Mouse (Mus musculus): Measurements from ENCODE around the gene Htr2c. TPM values are rescaled to one million over a fixed set of nuclear protein-coding genes. Genes with fewer than 3 reads are reported as not detected.

Gene Htr2c
- total RNA-seq (2014; rRNA removed): 23.5 and 26.0 TPM in 2 replicates
- polyA plus RNA-seq (2015; fragmentation: Nextera tagmentation; extraction: Ambion mirVana): 12.6 and 12.9 TPM in 2 replicates

DNA sequence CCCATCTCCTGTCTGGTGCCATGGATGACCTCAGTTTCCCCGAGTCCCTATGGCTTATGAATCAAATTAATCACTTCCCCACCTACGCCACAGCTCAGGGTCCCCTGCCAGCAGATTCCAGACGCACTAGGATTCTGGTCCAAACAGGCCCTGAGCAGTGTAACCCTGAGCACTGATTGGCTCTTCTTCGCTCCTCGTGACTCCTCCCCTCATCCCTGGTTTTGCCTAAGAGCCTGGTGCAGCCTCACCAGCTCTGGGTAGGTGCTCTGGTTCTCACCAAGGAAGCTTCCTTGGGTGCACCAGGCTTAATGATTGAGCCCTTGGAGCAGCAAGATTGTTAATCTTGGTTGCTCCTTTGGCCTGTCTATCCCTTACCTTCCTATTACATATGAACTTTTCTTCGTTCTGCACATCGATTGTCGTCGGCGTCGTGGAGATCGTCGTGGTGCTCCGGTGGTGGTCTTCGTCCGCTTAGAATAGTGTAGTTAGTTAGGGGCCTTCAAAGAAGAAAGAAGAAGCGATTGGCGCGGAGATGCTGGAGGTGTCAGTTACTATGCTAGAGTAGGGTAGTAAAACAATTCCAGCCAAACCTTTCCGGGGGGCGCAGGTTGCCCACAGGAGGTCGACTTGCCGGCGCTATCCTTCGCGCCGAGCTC is at the start of gene Htr2c:
Htr2c (plus strand) TSS at position 256 of the 656 bp plus-strand sequence.
- H3K4me2 ChIP-seq (ENCODE audit: low read depth, low read length, poor library complexity, severe bottlenecking): peak within 1 kb of the TSS; percentile 57
- peak within 1 kb of the TSS; percentile 46; the same call in 1 of the 2 replicates for H3K9ac ChIP-seq (replicated peaks; ENCODE audit: low read length, poor library complexity, severe bottlenecking)
- TF ChIP-seq CTCF (IDR thresholded peaks at IDR 0.05): no peak
- H3K27ac ChIP-seq (ENCODE audit: low read depth, low read length): 0 out of 2 replicates have a peak within 1 kb of the TSS, but pooled peaks have one; percentile 38
- peak within 1 kb of the TSS; percentile 49 for H3K4me3 ChIP-seq (ENCODE audit: low read depth, low read length)
- H3K9me3 ChIP-seq (ENCODE audit: low read length): no peaks in the 10 kb centered on the region
- no peaks in the 10 kb centered on the region for H3K36me3 ChIP-seq (ENCODE audit: insufficient read depth, low read length)
- H3K27me3 ChIP-seq (ENCODE audit: insufficient read depth, low read length): peaks cover 4% of the 10 kb centered on the region; the same call in 1 of the 2 replicates
- peak; percentile 47 for DNase-seq (ENCODE audit: low spot score)
- ATAC-seq (ENCODE audit: low FRiP score): peak; percentile 84
- WGBS: 24% methylated on average over 27 of the region's 27 CpGs
- no peaks in the 10 kb centered on the region for H3K4me1 ChIP-seq (ENCODE audit: insufficient read depth, low read length)

GRCm38 (mm10) chrX:146928251-146928650 is 34.1 kb upstream of the Htr2c start:
- no peak overlapping the region for H3K9ac ChIP-seq (replicated peaks; ENCODE audit: low read length, poor library complexity, severe bottlenecking)
- H3K27ac ChIP-seq (ENCODE audit: low read depth, low read length): no peak overlapping the region
- no peak overlapping the region for H3K4me3 ChIP-seq (ENCODE audit: low read depth, low read length)
- H3K4me1 ChIP-seq (ENCODE audit: insufficient read depth, low read length): no peaks in the 10 kb centered on the region
- no peak for TF ChIP-seq CTCF (IDR thresholded peaks at IDR 0.05)
- H3K36me3 ChIP-seq (ENCODE audit: insufficient read depth, low read length): no peaks in the 10 kb centered on the region
- 71% methylated on average over 1 of the region's 1 CpGs for WGBS
- no peaks in the 10 kb centered on the region for H3K9me3 ChIP-seq (ENCODE audit: low read length)
- ATAC-seq (ENCODE audit: low FRiP score) (no peak), DNase-seq (ENCODE audit: low spot score) (no peak)
- no peaks in the 10 kb centered on the region for H3K27me3 ChIP-seq (ENCODE audit: insufficient read depth, low read length)
- H3K4me2 ChIP-seq (ENCODE audit: low read depth, low read length, poor library complexity, severe bottlenecking): no peak overlapping the region

DNA sequence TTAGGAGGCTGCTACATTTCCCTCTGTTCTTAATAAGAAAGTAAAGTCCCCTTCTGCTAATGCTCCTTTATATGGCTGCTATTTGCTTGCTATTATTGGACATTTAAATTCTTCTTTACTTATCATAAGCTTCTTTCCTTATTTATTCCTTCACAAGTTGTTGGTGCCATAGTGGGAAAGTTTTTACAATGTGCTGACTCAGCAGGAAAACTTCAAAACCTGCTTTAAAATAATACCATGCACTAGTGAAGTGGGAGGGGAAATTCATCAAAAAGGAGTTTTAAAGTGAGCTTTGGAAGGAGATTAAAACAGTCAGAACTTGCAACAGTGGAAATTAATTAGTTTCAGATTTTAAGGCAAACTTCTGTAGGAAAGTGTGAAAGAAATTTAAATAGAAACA is 26.0 kb upstream of the Htr2c start:
- no peak for TF ChIP-seq CTCF (IDR thresholded peaks at IDR 0.05)
- no peak overlapping the region for H3K4me3 ChIP-seq (ENCODE audit: low read depth, low read length)
- no peak overlapping the region for H3K9ac ChIP-seq (replicated peaks; ENCODE audit: low read length, poor library complexity, severe bottlenecking)
- no peaks in the 10 kb centered on the region for H3K4me1 ChIP-seq (ENCODE audit: insufficient read depth, low read length)
- H3K4me2 ChIP-seq (ENCODE audit: low read depth, low read length, poor library complexity, severe bottlenecking): no peak overlapping the region
- H3K27me3 ChIP-seq (ENCODE audit: insufficient read depth, low read length): no peaks in the 10 kb centered on the region
- no peaks in the 10 kb centered on the region for H3K36me3 ChIP-seq (ENCODE audit: insufficient read depth, low read length)
- H3K27ac ChIP-seq (ENCODE audit: low read depth, low read length): no peak overlapping the region
- DNase-seq (ENCODE audit: low spot score) (no peak), ATAC-seq (ENCODE audit: low FRiP score) (no peak)
- H3K9me3 ChIP-seq (ENCODE audit: low read length): no peaks in the 10 kb centered on the region

DNA sequence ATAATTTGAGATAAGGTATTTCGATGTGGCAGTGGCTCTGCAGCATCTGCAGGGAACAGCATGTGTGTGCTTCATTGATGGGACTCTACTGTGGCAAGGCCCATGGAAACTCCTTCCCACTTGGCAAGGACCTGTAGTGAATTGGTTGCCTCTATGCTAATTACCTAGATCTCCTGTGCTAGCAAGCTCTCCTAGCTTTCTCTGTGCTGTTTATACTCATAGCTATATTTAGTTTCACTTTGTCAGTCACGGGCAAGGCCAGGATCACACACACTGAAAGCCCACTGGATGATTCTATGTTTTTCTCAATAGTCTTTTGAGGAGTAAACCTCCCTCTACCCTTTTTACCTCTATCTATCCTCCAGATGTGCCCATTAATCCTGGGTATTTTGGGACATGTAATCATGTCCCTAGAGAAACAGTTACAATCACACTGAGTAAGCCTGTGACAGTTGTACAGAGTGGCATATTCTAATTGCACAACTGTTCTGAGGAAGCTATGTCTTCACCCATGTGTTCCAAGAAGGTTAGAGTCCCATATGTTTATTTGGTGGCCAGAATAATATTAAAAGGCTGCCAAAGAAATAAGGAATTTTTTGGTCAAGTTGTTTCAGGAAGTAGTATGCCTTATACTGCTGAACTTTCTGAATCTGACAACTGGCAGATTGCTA is 16.0 kb upstream of the Htr2c start:
- Histone ChIP-seq H3K36me3 (ENCODE audit: insufficient read depth, low read length) (no peaks in the 10 kb centered on the region), H3K27ac (ENCODE audit: low read depth, low read length) (no peak overlapping the region), H3K4me2 (ENCODE audit: low read depth, low read length, poor library complexity, severe bottlenecking) (no peak overlapping the region), H3K27me3 (ENCODE audit: insufficient read depth, low read length) (no peaks in the 10 kb centered on the region), H3K4me3 (ENCODE audit: low read depth, low read length) (no peak overlapping the region), H3K4me1 (ENCODE audit: insufficient read depth, low read length) (no peaks in the 10 kb centered on the region), H3K9ac (replicated peaks; ENCODE audit: low read length, poor library complexity, severe bottlenecking) (no peak overlapping the region), H3K9me3 (ENCODE audit: low read length) (no peaks in the 10 kb centered on the region)
- ATAC-seq (ENCODE audit: low FRiP score): no peak
- no peak for DNase-seq (ENCODE audit: low spot score)
- no peak for TF ChIP-seq CTCF (IDR thresholded peaks at IDR 0.05)
- WGBS: 82% methylated on average over 2 of the region's 2 CpGs

GRCm38 (mm10) chrX:146946996-146947395 is 15.3 kb upstream of the Htr2c start:
- H3K4me3 ChIP-seq (ENCODE audit: low read depth, low read length): no peak overlapping the region
- no peaks in the 10 kb centered on the region for H3K9me3 ChIP-seq (ENCODE audit: low read length)
- no peak for DNase-seq (ENCODE audit: low spot score)
- no peaks in the 10 kb centered on the region for H3K36me3 ChIP-seq (ENCODE audit: insufficient read depth, low read length)
- H3K27me3 ChIP-seq (ENCODE audit: insufficient read depth, low read length): no peaks in the 10 kb centered on the region
- H3K4me2 ChIP-seq (ENCODE audit: low read depth, low read length, poor library complexity, severe bottlenecking): no peak overlapping the region
- ATAC-seq (ENCODE audit: low FRiP score): no peak
- no peak overlapping the region for H3K9ac ChIP-seq (replicated peaks; ENCODE audit: low read length, poor library complexity, severe bottlenecking)
- TF ChIP-seq CTCF (IDR thresholded peaks at IDR 0.05): no peak
- H3K4me1 ChIP-seq (ENCODE audit: insufficient read depth, low read length): no peaks in the 10 kb centered on the region
- no peak overlapping the region for H3K27ac ChIP-seq (ENCODE audit: low read depth, low read length)

DNA sequence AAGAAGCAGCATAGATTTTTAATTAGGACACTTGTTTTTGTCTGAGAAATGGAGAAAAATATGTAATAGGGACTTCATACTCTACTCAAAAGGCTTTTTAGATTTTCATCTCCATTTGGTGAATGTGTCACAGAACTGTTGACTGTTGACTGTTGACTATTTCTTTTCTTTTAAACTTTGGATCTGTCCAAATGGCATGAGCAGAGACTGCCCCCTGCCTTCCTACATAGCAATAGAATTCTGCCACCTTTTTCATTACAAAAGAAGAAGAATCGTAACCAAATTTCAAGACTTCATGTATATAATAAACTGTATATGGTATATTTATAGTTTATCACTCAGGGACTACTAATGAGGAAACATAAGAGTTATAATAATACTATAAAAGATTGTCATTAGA is 3.7 kb upstream of the Htr2c start:
- no peaks in the 10 kb centered on the region for H3K4me1 ChIP-seq (ENCODE audit: insufficient read depth, low read length)
- no peak overlapping the region for H3K4me2 ChIP-seq (ENCODE audit: low read depth, low read length, poor library complexity, severe bottlenecking)
- H3K4me3 ChIP-seq (ENCODE audit: low read depth, low read length): no peak overlapping the region
- 65% methylated on average over 1 of the region's 1 CpGs for WGBS
- no peak overlapping the region for H3K9ac ChIP-seq (replicated peaks; ENCODE audit: low read length, poor library complexity, severe bottlenecking)
- H3K36me3 ChIP-seq (ENCODE audit: insufficient read depth, low read length): no peaks in the 10 kb centered on the region
- H3K27me3 ChIP-seq (ENCODE audit: insufficient read depth, low read length): peaks cover 4% of the 10 kb centered on the region; the same call in 1 of the 2 replicates
- no peaks in the 10 kb centered on the region for H3K9me3 ChIP-seq (ENCODE audit: low read length)
- H3K27ac ChIP-seq (ENCODE audit: low read depth, low read length): no peak overlapping the region
- peak; percentile 1 for DNase-seq (ENCODE audit: low spot score)
- peak; percentile 61 for TF ChIP-seq CTCF (IDR thresholded peaks at IDR 0.05)
- no peak for ATAC-seq (ENCODE audit: low FRiP score)
